Mouse (Mus musculus): ENCODE results near the gene Erich3.
A peak's percentile ranks its signal among the peaks of the same experiment; 100 is the strongest.

Gene Erich3

GRCm38 (mm10) chr3:154766321-154766720 is 102.7 kb downstream of the Erich3 start:
- no peak for DNase-seq (ENCODE audit: low spot score in 2 of 2)

GRCm38 (mm10) chr3:154771651-154772050 is 108.0 kb downstream of the Erich3 start:
- no peak for DNase-seq (ENCODE audit: low spot score in 2 of 2)

- DNase-seq (ENCODE audit: low spot score in 2 of 2): no peak
Observed at GRCm38 (mm10) chr3:154778836-154779595, 115.4 kb downstream of the Erich3 start.

- no peak for DNase-seq (ENCODE audit: low spot score in 2 of 2)
Observed at GRCm38 (mm10) chr3:154786354-154786753, 122.7 kb downstream of the Erich3 start.

- no peak for DNase-seq (ENCODE audit: low spot score in 2 of 2)
Observed at GRCm38 (mm10) chr3:154787611-154788010, 124.0 kb downstream of the Erich3 start.

- DNase-seq (ENCODE audit: low spot score in 2 of 2): no peak
Observed at GRCm38 (mm10) chr3:154793571-154793970, 129.9 kb downstream of the Erich3 start.

GRCm38 (mm10) chr3:154798806-154799205 is 135.1 kb downstream of the Erich3 start:
- no peak for DNase-seq (ENCODE audit: low spot score in 2 of 2)

- DNase-seq (ENCODE audit: low spot score in 2 of 2): no peak
Observed at GRCm38 (mm10) chr3:154800454-154800853, 136.8 kb downstream of the Erich3 start.

GRCm38 (mm10) chr3:154800888-154801429 is 137.3 kb downstream of the Erich3 start:
- DNase-seq (ENCODE audit: low spot score in 2 of 2): no peak

- peak; percentile 71 to 87 for DNase-seq (ENCODE audit: low spot score in 2 of 2)
Observed at GRCm38 (mm10) chr3:154806626-154807025, 143.0 kb downstream of the Erich3 start.

- no peak for DNase-seq (ENCODE audit: low spot score in 2 of 2)
Observed at GRCm38 (mm10) chr3:154810273-154810870, 146.7 kb downstream of the Erich3 start.

GRCm38 (mm10) chr3:154811281-154811680 is 147.6 kb downstream of the Erich3 start:
- no peak for DNase-seq (ENCODE audit: low spot score in 2 of 2)

- DNase-seq (ENCODE audit: low spot score in 2 of 2): peak in 1 of 2 experiments; percentile 37
Observed at GRCm38 (mm10) chr3:154811833-154812232, 148.2 kb downstream of the Erich3 start.

GRCm38 (mm10) chr3:154812893-154813292 is 149.2 kb downstream of the Erich3 start:
- DNase-seq (ENCODE audit: low spot score in 2 of 2): no peak

- peak in 1 of 2 experiments; percentile 20 for DNase-seq (ENCODE audit: low spot score in 2 of 2)
Observed at GRCm38 (mm10) chr3:154815606-154816005, 151.9 kb downstream of the Erich3 start.

- peak in 1 of 2 experiments; percentile 13 for DNase-seq (ENCODE audit: low spot score in 2 of 2)
Observed at GRCm38 (mm10) chr3:154816231-154816630, 152.6 kb downstream of the Erich3 start.

GRCm38 (mm10) chr3:154816801-154817625 is 153.4 kb downstream of the Erich3 start:
- peak; percentile 66 to 84 for DNase-seq (ENCODE audit: low spot score in 2 of 2)

Measured in right cerebral cortex, postnatal 10 days (tissue).